Mouse (Mus musculus): Measurements from ENCODE around the gene Gm17087.

The Gm17087 gene

DNA sequence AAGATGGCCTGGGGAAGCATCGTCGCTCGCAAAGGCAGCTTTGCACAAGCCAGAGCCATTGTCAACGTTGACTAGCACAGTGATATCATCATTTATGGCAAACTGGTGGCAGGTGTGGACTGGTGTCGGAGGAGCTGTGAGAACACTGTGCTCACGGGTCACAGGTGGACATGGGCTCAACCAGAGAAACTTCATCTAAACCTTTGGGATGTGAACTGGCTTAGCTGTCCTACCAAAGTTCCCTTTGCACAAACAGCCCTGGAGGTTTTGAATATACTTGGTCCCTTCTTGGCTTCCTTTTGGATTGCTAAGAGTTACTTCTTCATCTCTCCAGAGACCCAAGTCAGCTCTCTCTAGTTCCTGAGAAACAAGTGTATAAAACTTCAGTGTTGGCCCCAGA, at the start of gene Gm17087:
Gene Gm17087 (minus strand): TSS at position 101 of the 400 bp plus-strand sequence.
- WGBS, result 94% methylated on average over 6 of the region's 6 CpGs

GRCm38 (mm10) chr17:8613882-8614551, 47.3 kb upstream of the Gm17087 start:
- WGBS, result 29% methylated on average over 7 of the region's 7 CpGs

DNA sequence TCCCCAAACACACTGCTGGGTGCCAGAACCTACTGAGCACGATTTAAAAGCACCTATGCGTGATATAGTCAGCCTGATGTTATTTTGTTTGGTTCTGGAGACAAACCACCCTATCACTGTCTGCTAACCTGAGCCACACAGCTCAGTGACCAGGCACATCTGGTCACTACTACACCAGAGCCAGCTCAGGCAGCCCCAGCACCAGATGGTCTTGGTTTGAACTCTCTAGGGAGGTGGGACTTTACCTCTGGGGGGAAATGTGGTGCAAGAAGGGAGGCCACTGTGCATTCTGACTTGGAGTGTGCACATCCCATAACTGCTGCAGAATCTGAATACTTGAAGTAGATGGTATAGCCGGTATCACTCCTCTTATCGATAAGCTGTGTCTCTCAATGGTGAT, 45.2 kb upstream of the Gm17087 start:
- 84% methylated on average over 4 of the region's 4 CpGs for WGBS

GRCm38 (mm10) chr17:8606695-8607094, 39.9 kb upstream of the Gm17087 start:
- 68% methylated on average over 3 of the region's 3 CpGs for WGBS

GRCm38 (mm10) chr17:8605921-8606320, 39.2 kb upstream of the Gm17087 start:
- WGBS, result 78% methylated on average over 5 of the region's 5 CpGs

DNA sequence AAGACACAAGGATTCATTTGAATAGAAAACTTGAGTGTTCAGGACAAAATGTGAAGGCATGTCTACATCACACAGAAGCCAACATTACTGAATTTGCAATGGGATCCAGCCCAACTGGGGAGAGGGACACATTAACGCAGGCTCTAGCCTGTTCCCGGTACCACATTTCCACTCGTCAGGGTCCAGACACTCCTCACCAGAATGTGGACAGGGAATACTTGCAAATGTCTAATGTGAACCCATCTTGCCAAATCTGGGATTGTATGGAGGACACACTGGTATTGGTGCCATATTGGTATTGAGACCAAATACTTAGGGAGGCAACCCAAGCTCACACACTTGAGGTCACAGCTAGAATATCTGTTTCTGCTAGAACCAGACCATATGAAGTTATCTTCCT, 36.2 kb upstream of the Gm17087 start:
- 94% methylated on average over 3 of the region's 3 CpGs for WGBS

DNA sequence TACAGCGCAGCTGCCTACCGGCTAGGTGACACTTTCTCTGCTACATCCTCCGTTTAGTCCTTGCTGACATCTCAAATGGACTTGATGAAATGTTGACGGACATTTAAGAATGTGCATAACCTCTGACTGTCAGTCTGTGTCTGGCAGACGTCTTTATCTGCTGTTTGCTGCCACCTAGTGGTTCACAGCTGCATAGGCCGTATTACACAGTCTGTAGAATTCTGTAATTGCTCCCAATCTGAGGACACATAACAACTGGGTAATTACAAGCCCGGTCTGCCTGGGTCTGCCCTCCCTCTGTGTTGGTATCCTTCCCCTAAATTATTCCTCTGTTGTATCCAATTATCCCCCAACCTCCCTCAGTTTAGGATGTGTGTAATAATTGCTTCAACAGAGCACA, 31.0 kb upstream of the Gm17087 start:
- 11% methylated on average over 7 of the region's 7 CpGs for WGBS

DNA sequence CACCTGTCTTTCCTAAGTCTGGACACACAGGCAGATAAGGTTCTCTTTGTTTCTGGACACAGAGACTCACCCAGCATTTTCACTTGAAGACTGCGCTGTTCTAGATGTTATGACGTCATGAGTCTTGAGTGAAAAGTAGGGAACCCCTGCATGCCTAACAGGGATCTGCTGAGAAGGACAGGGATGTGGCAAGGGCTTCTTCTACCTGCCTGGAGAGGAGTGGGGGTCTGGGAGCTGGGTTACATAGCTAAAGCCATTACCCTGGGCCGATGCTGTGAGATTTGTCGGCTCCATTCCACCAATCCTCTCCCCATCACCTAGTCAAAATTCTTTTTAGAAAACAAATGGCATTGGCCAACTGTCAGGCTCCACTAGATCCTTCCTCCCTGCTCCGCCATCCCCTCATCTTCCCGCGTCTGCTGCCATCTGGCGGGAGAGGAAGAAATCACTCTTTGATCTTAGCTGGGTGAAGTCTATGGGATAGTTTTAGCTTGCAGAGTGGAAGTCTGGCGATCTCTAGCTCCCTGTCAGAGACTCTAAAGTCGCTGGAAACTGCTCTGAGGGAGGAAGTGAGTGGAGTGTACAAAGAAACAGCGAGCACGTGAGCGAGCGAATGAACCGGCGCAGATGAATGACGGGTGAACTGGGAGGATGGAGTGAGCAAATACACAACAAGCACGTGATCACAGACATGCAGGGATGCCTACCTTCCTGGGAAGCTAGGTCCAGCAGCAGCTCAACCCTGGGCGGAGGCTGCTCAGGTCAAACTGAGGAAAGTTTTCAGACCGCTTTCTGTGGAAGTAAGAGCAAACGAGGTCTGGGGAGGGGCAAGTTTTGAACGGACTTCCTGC, 25.9 kb upstream of the Gm17087 start:
- WGBS, result 12% methylated on average over 22 of the region's 22 CpGs

- WGBS, result 50% methylated on average over 8 of the region's 8 CpGs
Measured at GRCm38 (mm10) chr17:8581579-8581978, 14.8 kb upstream of the Gm17087 start.

DNA sequence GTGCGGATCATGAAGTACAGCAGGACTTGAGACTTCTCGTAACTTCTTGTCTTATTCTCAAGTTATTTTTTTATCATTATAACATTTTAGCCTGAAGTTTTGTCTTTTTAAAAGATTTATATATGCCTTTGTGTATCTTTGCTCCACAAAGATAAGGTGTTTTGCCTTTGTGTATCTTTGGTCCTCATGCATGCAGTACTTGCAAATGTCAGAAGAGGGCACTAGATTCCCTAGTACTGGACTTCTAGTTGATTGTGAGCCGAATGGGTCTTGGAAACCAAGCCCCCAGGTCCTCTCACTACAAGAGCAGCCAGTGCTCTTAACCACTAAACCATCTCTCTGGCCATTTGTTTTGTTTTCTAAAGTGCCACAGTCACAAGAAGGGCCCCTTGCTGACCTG, 13.6 kb upstream of the Gm17087 start:
- 74% methylated on average over 3 of the region's 3 CpGs for WGBS

DNA sequence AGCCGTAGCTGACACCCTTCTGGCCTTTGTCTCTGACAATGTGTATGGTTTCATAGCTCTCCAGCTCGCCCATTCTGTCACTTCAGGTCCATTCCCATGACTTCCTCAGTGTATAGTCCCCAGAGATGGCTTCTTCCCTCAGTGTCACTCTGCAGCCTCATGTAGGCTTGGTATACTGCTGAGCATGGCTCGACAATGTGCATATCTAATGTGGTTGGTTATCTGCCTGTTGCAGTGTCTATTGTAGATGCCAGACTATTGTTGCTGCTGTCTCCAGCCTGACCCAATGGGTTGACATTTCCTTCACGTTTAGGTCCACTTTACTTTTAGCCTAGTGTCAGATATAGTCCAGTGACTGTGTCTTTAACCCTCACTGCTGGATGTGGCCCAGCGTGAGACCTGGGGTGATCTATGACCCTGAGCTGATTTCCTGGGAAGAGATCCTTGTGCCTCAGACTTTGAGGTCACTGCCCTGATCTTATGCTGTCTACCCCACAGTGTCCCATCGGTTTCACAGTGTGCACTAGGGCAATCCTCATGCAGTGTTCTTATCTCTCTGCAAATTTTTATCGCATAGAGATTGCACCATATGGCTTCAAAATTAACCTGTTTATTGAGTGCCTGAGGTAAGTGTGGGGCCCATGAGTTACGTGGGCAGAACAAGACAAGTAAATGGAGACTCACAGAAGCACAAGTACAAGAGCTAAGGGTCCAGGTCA, 7.0 kb upstream of the Gm17087 start:
- WGBS, result 82% methylated on average over 8 of the region's 8 CpGs

DNA sequence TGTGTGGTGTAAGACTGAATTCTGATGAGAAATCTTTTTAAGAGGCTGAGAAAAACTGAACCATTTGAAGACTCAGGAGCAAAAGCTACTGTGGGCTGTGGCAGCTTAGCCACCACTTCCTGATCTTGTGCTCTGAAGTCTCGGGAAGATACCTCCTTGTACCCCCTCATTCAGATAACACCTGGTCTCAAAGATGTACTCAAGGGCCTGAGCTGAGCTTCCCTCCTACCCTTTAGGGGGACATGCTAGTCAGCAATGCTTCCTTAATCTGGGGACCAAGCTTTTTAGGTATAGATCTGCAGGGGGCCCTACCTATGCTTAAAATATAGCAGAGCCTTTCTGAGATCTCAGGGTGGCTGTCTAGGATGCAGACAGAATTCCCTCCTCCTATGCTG, 3.9 kb downstream of the Gm17087 start:
- 62% methylated on average over 1 of the region's 1 CpGs for WGBS

DNA sequence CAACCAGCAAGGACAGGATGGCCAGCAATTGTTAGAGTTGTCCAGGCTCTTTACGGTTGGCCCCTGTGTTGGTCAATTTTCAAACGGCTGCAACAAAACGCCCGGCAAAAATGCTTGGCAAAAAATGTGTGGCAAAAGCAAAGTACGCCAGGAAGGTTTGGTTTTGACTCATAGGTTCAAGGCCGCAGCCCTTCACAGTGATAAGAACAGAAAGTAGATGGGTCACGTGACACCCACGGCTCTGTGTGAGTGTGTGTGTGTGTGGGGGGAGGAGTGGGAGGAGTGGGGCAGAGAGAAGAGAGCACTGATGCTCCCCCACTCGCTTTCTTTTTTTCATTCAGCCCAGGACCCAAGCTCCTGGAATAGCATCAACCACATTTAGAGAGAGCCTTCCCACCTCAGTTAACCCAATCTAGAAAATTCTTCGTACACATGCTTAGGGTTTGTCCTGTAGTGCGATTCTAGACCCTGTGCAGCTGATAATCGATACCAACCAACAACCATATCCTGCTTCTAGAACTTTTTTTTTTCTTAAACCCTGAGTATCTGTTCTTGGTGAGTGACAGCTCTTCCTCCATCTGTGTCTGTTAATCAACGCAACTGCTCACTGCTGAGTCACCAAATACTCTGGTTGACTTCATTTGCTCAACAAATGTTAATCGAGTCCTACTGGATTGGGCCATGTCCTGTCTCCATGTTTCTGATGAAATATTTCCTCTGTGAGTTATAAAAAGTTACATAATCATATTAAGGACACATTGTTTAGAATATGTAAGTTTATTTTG, 4.5 kb downstream of the Gm17087 start:
- WGBS, result 70% methylated on average over 14 of the region's 14 CpGs

DNA sequence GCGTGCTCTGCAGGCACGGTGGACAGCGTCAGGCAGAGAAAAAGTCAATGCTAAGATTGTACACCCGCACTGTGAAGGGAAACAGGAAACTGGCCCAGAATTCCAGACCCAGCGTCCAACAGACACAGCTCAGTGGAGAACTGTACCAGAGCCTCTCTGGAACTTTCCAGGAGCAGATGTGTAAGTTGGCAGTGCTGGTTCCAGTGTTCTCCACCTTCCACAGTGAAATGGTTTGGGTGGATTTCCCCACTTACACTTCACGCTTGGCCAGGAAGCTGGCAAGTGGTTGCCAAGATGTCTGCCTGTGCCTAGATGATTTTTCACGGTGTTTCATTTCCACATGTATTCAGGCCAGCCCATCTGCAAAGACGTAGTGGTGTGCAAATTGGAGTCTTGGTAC, 8.8 kb downstream of the Gm17087 start:
- WGBS, result 70% methylated on average over 8 of the region's 8 CpGs

DNA sequence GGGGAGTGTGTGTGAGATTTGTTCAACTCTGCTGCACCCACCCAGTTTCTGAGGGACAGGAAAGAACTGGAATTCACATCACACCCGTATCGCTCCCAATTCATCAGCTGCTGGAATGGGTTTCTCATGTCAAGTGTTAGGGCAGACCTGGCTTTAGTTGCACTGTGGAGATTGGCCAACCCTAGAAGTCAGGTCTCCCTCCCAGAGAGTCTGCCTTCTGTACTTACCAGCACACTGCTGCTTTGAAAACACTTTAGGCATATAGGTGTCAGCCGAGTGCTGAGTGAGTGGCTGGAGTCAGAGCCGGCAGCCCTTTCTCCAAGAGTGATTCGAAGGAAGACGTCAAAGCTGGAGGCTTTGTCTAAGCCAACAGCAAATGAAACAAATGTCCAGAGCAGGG, 10.5 kb downstream of the Gm17087 start:
- 73% methylated on average over 6 of the region's 6 CpGs for WGBS

- 73% methylated on average over 9 of the region's 9 CpGs for WGBS
Measured at GRCm38 (mm10) chr17:8555785-8556184, 11.0 kb downstream of the Gm17087 start.

GRCm38 (mm10) chr17:8554219-8554618, 12.5 kb downstream of the Gm17087 start:
- 89% methylated on average over 6 of the region's 6 CpGs for WGBS

- 76% methylated on average over 3 of the region's 3 CpGs for WGBS
Measured at GRCm38 (mm10) chr17:8553601-8554000, 13.1 kb downstream of the Gm17087 start.

DNA sequence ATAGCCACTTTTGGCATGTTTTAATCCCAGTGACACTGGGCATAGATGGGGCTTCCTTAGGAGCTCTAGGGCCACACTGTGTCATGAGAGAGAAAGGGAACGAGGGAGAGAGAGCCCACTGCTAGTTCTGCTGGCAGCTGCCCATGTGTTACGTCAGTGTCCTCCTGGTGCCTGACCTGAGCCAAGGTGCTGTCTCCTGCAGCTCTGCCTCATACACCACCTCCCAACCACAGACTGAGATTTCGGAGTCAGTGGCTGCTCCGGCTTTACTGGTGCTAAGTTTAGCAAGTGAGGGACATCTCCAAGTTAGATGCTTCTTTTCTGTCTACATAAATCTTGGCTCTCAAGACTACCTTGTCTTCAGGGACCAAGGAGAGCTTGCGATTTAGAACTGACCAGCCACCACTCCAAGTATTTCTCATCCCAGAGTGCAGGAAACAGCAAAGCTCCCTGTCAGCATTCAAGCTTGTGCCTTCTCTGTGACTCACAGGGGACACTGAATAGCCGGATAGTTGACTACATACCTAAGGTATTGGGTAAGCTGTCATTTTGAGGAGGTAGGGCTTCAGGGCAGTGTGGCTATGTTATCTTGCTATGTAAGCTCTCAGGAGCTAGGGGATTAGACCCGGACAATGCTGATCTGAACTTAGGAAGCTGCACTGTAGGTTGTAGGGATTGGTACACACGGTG, 14.3 kb downstream of the Gm17087 start:
- 75% methylated on average over 8 of the region's 8 CpGs for WGBS

GRCm38 (mm10) chr17:8551641-8552040, 15.1 kb downstream of the Gm17087 start:
- 83% methylated on average over 3 of the region's 3 CpGs for WGBS

DNA sequence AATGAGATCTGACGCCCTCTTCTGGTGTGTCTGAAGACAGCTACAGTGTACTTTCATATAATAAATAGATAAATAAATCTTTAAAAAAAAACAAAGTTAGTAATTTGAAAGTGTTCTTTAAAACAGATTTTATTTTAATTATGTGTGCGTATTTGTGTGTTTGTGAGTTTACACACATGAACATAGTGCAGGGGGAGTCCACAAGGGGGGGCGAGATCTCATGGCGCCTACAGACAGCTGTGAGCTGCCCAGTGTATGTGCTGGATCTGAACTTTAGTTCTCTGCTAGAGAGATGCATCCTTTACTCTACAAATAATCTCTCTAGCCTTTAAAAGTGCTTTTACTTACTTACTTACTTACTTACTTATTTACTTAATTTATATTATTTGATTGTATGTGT, 18.0 kb downstream of the Gm17087 start:
- 88% methylated on average over 4 of the region's 4 CpGs for WGBS
